Mouse (Mus musculus): Measurements from ENCODE around the gene Selplg.
"Not testable (repeated sequence)": the region's sequence is repeated elsewhere in the genome, so short reads cannot be mapped to it uniquely, and the experiment has no call there.

Gene Selplg

GRCm38 (mm10) chr5:113791197-113792095, 41.0 kb downstream of the Selplg start:
- no peak for DNase-seq (ENCODE audit: low read depth, low spot score)

GRCm38 (mm10) chr5:113790453-113791196, 41.8 kb downstream of the Selplg start:
- DNase-seq (ENCODE audit: low read depth, low spot score) = no peak

GRCm38 (mm10) chr5:113789075-113789788, 43.2 kb downstream of the Selplg start:
- DNase-seq (ENCODE audit: low read depth, low spot score) = no peak

GRCm38 (mm10) chr5:113788645-113789044, 43.8 kb downstream of the Selplg start:
- DNase-seq (ENCODE audit: low read depth, low spot score) = no peak

- no peak for DNase-seq (ENCODE audit: low read depth, low spot score)
Measured at GRCm38 (mm10) chr5:113786985-113787384, 45.5 kb downstream of the Selplg start.

GRCm38 (mm10) chr5:113784104-113784503, 48.3 kb downstream of the Selplg start:
- peak; percentile 57 for DNase-seq (ENCODE audit: low read depth, low spot score)

- DNase-seq (ENCODE audit: low read depth, low spot score) = no peak
Measured at GRCm38 (mm10) chr5:113783581-113784001, 48.9 kb downstream of the Selplg start.

- no peak for DNase-seq (ENCODE audit: low read depth, low spot score)
Measured at GRCm38 (mm10) chr5:113782624-113783023, 49.8 kb downstream of the Selplg start.

GRCm38 (mm10) chr5:113781875-113782274, 50.6 kb downstream of the Selplg start:
- DNase-seq (ENCODE audit: low read depth, low spot score) = no peak

- no peak for DNase-seq (ENCODE audit: low read depth, low spot score)
Measured at GRCm38 (mm10) chr5:113781254-113781653, 51.2 kb downstream of the Selplg start.

GRCm38 (mm10) chr5:113780763-113781162, 51.7 kb downstream of the Selplg start:
- DNase-seq (ENCODE audit: low read depth, low spot score) = no peak

GRCm38 (mm10) chr5:113780082-113780752, 52.2 kb downstream of the Selplg start:
- DNase-seq (ENCODE audit: low read depth, low spot score) = no peak

- DNase-seq (ENCODE audit: low read depth, low spot score) = no peak
Measured at GRCm38 (mm10) chr5:113779569-113779968, 52.9 kb downstream of the Selplg start.

GRCm38 (mm10) chr5:113777728-113778127, 54.7 kb downstream of the Selplg start:
- not testable (repeated sequence) for DNase-seq (ENCODE audit: low read depth, low spot score)

GRCm38 (mm10) chr5:113776896-113777226, 55.6 kb downstream of the Selplg start:
- no peak for DNase-seq (ENCODE audit: low read depth, low spot score)

GRCm38 (mm10) chr5:113776128-113776895, 56.1 kb downstream of the Selplg start:
- no peak for DNase-seq (ENCODE audit: low read depth, low spot score)

- no peak for DNase-seq (ENCODE audit: low read depth, low spot score)
Measured at GRCm38 (mm10) chr5:113775585-113775984, 56.9 kb downstream of the Selplg start.

- DNase-seq (ENCODE audit: low read depth, low spot score) = peak; percentile 84
Measured at GRCm38 (mm10) chr5:113773664-113774063, 58.8 kb downstream of the Selplg start.

GRCm38 (mm10) chr5:113772905-113773519, 59.4 kb downstream of the Selplg start:
- DNase-seq (ENCODE audit: low read depth, low spot score) = no peak

GRCm38 (mm10) chr5:113772450-113772895, 60.0 kb downstream of the Selplg start, which contains the start of the genes Sart3 and Iscu:
Sart3 (minus strand) TSS chr5:113772510.
Iscu (plus strand) TSS chr5:113772748.
- peak; percentile 96 for DNase-seq (ENCODE audit: low read depth, low spot score)

All from ES-CJ7 (cell line).